Mouse (Mus musculus) cortical plate, adult 2 months (tissue): ENCODE measurements around the gene Mfsd5.

Source experiments
- CTCF ChIP-seq: fragments of 200-500 bp; IDR thresholded peaks from 2 replicates; pipeline ENCODE4 v1.5.1; 2011; ENCODE audit warnings: mild to moderate bottlenecking, control low read depth, low read length; ENCODE audit not compliant: insufficient read depth; ENCODE audit errors: extremely low read depth
- POLR2A ChIP-seq: fragments of 200-500 bp; IDR thresholded peaks from 2 replicates; pipeline ENCODE4 v1.6.1; 2011; ENCODE audit warnings: mild to moderate bottlenecking, low read length, control low read depth; ENCODE audit not compliant: insufficient read depth; ENCODE audit errors: extremely low read depth

- TF ChIP-seq POLR2A (no peak), CTCF (no peak)
Observed at GRCm38 (mm10) chr15:102243229-102244190, 35.7 kb upstream of the Mfsd5 start.
